In the genomic region with DNA sequence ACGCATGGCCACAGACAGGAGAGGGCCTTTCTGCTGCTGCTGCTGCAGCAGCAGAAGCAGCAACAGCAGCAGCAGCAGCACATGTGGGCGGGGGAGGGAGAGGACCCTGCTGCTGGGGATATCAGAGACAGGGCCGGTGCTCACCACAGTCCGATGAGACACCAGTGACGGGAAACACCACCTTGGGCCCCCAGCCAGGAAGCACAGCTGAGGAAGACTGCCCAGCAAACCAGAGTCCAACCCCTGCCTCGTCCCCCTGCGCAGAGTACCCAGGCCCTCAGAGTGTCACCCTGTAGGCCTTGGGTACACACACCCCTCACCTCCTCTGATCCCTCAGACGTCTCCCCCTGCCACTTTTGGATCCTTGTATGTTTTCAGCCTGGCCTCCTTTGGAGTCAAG, we compare ENCODE assay signal across 16 mouse cellular contexts. TPM values are rescaled to one million over a fixed set of nuclear protein-coding genes. Genes with fewer than 3 reads are reported as not detected.
"Had no signal": no experiment of that assay in that cellular context is flagged by ENCODE, and none has a peak within 500 bp of the region (broad histone marks: within the 10 kb centered on the region; RNA-seq: fewer than 3 reads in every experiment).

No protein-coding gene starts in this region.

- H3K9me3 ChIP-seq: liver, embryonic 15.5 days had no signal

- DNase-seq: kidney, adult 9 months; kidney, postnatal 36 days; layer of hippocampus, adult 9-11 months; layer of hippocampus, postnatal 36 days; lung, adult 2 months; lung, postnatal 36 days; midbrain, embryonic 14.5 days; retina, postnatal 1 day; right cerebral cortex, postnatal 4 days; spleen, adult 18-20 months; thymus, adult 2 months; thymus, postnatal 4 days had no signal

- ATAC-seq: lung, postnatal 0 days had no signal

- H3K4me2 ChIP-seq: liver, embryonic 11.5 days; liver, embryonic 15.5 days had no signal

- H3K9ac ChIP-seq: liver, embryonic 15.5 days had no signal

- H3K4me3 ChIP-seq: liver, embryonic 15.5 days had no signal

- H3K27me3 ChIP-seq: liver, embryonic 15.5 days had no signal

- H3K27ac ChIP-seq: kidney, postnatal 0 days; liver, embryonic 15.5 days had no signal

- H3K36me3 ChIP-seq: liver, embryonic 15.5 days had no signal

- H3K4me1 ChIP-seq: liver, embryonic 15.5 days had no signal

RNA-seq across cellular contexts. Expression of a gene that starts 35.3 kb away (rescaled TPM):
- polyA plus RNA-seq: lung, postnatal 0 days had no signal
